Mouse (Mus musculus) gastrocnemius, postnatal 36 days (tissue): ENCODE results near the gene Zc3h6. TPM values are rescaled to one million over a fixed set of nuclear protein-coding genes. Genes with fewer than 3 reads are reported as not detected.
"Not testable (repeated sequence)": the region's sequence is repeated elsewhere in the genome, so short reads cannot be mapped to it uniquely, and the experiment has no call there.

Experiments used
- DNase-seq, 2 experiments: peaks; one replicate each; pipeline ENCODE4 v3.0.0; 2022
- intact Hi-C: fragments of 180-260 bp; cut with DNase I; formaldehyde crosslinking; loops from one replicate; pipeline ENCODE4 v1.15.1; 2025
- long read RNA-seq, 2 experiments: library from polyadenylated mRNA; stranded (forward); transcript quantifications; one replicate each; pipeline ENCODE4 v2.0.0; 2021
- total RNA-seq, 2 experiments: library from RNA; stranded (reverse); gene quantifications; 2 replicates each; pipeline ENCODE4 v1.2.3; 2021

The Zc3h6 gene
- 1 to 10 TPM; 5.0 to 7.6 TPM for total RNA-seq
- long read RNA-seq, experiment 1: 0 reads
- long read RNA-seq, experiment 2, full-length matches to known transcripts: 1 of 1 reads
- long read RNA-seq, experiment 2, partial matches to known transcripts: 0 of 1 reads
- long read RNA-seq, experiment 2, other reads (novel, unspliced or antisense): 0 of 1 reads

DNA sequence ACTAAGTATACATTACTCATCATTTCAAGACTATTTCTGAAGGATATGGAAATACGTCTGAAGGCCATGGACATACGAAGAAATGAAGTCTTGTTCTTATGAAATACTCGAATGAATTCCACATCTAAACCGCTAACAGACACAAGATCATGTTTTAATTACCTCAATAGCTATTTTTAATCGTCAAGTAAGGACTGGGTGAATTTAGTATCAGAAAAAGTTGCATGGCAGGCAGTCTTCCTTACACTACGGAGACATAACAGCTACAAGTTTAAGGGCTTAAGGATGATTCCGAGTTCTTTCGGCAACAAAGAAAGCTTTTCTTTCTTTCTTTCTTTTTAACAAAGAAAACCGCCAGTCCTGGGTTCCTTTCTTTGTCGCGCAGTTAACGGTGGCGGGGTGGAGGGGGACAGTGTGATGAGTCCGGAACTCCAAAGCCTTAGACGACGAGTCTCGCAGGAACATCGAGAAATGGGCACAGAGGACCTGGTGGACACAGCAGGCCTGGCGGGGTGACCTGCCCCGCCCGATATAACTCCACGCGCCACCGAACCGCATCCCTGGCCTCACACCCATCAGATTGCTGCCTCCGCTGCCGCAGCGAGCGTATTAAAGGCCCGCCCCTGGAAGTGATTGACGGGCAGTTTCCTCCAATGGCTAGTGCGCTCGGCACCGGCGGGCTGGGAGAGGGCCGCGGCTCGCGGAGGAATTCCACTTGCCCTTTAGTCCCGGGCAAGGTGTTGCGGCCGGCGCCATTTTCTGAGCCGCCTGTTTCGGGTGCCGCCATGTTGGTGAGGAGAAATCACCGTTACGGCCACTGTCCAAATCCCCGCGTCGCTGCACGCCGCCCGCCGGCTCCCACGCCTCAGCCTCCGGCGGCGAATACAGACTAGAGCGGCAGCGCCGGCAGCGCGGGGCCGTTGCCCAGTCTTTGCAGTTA, at the start of gene Zc3h6:
Gene Zc3h6 (plus strand): TSS at position 762 of the 940 bp plus-strand sequence.
- intact Hi-C loops: no loop called here
- DNase-seq: peak; percentile 97 to 99

DNA sequence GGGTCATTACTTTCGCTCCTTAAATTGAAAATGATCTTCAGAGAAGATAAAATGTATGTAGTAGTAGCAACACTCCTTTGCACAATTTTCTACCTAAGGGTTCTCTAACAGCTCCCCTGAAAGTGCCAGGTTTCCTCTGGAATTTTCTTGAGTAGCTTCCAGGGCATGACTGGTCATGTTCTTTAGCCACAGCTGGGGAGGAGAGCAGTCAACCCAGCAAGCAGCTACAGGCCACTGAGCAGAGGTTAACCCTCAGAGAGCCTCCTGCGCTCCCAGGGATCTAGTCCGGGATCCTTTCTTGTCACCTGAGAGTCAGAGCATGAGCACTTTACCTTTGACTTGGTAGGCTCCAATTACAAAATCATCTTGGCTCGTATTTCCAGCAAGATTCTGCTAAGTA, 42.4 kb upstream of the Zc3h6 start:
- no peak for DNase-seq
- intact Hi-C loops: no loop called here

DNA sequence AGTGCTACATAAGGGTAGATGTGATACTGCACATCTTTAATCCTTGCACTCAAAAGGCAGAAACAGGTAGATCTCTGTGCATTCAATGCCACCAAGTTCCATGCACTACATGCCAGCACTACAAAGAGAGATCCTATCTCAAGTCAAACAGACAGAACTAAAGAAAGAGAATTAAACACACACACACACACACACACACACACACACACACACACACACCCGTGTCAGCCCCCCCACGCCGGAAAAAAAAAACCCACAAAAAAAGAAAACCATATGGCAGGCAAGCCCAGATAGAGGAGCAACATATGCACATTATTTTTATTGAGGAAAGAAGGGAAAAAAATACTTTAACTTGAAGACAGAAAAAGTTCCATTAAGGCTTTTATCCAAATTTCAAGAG, 38.8 kb upstream of the Zc3h6 start:
- intact Hi-C loops: no loop called here
- DNase-seq: no peak

DNA sequence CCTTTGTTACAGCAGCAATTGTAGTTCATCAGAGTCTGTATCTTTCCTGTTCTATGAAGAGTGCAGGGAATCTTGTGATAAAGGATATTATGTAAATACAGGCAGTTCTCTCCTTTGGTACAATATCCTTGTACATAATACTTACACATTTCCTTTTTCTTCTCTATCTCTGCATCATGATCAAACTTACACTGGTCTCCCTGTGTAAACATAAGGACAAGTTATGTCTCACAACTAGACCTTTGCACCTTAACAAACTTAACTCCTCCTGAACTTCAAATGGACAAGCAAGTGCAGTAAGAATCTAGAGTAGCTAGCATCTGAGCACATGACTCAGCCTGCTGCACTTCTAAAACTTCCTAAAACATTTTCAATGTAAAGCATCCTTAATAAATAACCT, 36.5 kb upstream of the Zc3h6 start:
- DNase-seq: no peak
- intact Hi-C loops: no loop called here

DNA sequence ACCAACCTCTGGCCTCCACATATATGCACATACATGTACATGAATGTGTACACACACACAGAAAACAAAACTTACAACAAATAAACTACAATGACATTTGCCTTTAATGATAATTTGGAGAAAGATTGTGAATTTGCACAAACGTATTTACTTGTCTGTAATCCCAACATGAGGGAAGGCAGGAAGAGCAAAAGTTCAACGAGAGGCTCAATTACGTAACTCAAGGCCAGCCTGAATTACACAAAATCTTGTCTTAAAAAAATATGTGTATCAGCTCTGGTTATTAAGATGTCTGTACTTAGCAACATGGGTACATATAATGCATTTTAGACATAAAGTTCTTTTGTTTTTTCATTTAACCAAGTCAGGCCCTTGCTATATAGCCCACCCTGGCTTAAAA, 30.9 kb upstream of the Zc3h6 start:
- intact Hi-C loops: no loop called here
- no peak for DNase-seq

DNA sequence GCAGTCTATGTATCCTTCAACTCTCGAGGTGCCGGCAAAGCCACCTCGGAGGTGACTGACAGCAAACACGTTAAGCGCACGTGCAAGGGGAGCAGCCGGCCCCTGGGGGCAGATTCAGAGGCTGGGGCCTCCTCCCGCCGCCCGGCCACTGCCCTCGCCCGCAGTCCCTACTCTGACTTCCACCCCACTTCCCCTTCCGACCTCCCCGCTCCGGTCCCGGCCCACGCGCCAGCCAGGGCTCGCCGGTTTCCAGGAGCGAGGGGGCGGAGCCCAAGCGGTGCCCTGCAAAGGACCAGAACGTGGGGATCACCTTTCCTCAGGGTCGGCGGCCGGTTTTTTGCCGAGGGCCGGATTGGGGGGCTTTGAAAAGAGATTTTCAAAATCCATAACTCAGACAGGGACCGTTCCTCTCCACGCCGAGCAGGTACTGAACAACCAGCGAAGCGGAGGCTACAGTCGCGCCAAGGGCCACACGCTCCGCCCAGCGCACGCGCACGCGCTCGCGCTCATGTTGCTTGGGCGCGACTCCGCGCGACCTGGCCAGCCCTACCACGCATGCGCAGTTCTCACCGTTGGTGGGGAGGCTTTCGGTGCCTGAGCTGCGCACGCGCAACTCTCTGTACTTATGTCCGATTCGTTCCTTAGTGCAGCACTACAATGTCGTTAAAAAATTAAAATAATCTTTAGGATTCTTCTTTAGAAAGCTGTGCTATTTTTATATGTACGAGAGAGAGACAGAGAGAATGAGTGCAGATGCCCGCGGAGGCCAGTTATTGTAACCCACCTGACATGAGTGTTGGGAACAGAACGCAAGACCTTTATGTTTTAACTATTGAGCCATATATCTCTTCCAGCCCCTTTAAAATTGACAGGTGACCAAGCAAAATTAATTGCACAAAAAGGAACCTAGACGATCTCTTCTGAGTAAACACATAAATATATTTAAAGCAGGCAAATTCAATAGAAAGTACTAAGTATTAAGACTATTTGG, 23.4 kb upstream of the Zc3h6 start, which contains the start of gene Zc3h8:
Gene Zc3h8 (minus strand): TSS at position 540 of the 991 bp plus-strand sequence.
- peak; percentile 93 to 96 for DNase-seq
- intact Hi-C loops: loop anchor here (10.0 kb wide), 1 partner anchor 311 kb away; no protein-coding TSS in a partner anchor

DNA sequence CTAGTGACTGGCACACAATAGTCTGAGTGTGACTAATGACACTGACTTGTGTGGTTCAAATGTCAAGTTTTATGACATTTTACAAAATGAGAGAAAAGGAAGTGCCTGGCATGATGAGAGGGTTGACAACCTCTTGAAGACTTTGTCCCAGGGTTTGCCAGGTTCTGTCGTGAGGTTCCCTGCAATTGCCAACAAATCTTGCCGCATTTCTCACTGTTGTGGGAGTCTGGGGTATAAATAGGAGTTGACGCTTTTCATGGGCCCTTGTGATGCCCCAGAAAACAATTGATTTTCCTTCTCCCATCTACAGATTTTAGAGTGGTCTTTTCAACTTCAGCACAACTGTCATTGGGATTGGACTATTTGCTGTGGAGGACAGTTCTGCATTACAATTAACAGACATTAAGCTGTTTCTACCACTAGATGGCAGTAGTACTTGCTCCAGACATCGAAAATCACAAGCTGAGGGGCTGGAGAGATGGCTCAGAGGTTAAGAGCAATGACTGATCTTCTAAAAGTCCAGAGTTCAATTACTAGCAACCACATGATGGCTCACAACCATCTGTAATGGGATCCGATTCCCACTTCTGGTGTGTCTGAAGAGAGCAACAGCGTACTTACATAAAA, 19.1 kb upstream of the Zc3h6 start:
- DNase-seq: no peak
- intact Hi-C loops: loop anchor here (5.0 to 10.0 kb wide), 4 partner anchors 59 to 307 kb away; partner anchors contain the start of gene Ttl

DNA sequence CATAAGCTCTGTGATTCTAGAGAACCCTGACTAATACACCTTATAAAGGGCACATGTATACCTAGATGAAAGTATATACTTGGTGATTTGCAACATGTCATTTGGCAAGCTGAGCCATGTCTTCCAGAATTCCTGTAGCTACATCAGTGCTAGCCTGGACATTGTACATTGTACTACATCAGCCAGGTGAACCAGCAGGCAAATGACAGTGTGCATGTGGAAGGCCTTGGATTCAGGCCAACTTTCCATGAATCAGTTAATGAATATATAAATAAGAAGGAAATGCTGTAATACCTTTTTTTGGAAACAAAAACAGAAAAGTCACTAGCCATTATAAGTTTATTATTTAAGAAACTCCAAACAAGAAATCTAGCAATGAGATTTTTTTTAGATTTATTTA, 13.0 kb upstream of the Zc3h6 start:
- intact Hi-C loops: no loop called here

DNA sequence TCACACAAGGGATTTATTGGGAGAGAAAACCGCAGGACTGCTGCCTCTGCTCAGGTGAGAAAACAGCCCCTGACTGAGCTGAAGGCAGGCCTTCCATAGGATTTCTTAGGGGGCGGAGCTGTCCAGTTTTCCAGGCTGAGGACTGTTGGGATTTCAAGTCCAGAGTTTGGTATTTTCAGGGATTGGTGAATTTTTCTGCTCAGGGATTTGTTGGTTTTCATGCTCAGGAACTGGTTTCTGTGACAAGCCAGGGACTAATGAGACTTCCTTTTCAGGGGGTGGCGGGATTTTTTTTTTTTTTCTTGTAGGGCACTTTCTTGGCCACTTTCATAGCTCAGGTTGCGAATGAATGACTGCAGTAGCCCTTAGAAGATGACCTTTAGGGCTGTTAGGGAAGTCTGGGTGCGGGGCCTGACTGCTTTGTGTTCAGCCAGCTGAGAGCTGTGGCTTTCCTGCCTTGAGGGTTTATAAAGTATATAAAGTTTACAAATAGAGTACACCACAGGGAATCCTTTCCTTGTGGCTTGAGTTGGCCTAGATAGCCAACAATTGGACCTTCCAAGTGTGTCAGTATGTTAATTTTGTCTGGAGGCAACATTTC, 1.6 kb upstream of the Zc3h6 start:
- no peak for DNase-seq
- intact Hi-C loops: no loop called here

More for the DNA sequence above, 13.0 kb upstream of the Zc3h6 start:
- DNase-seq: no peak

DNA sequence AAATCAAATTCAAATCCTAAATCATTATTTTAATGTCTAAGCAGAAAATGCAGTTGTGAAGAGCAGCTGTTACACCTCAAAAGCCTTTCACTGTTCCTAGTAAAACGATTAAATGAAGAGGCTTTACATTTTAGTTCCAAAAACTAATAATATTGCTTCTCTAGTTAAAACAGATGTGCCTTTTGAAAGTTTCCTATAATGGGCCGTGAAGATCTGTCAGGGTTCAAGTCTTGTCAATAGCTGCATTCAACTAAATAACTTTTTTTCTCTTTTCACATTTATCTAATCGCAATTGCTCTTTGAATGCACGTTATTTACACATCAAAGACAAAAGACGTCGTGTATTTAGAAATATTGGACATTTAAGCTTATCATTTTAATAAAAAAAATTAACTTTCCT, 966 bp upstream of the Zc3h6 start:
- intact Hi-C loops: no loop called here
- DNase-seq: no peak

DNA sequence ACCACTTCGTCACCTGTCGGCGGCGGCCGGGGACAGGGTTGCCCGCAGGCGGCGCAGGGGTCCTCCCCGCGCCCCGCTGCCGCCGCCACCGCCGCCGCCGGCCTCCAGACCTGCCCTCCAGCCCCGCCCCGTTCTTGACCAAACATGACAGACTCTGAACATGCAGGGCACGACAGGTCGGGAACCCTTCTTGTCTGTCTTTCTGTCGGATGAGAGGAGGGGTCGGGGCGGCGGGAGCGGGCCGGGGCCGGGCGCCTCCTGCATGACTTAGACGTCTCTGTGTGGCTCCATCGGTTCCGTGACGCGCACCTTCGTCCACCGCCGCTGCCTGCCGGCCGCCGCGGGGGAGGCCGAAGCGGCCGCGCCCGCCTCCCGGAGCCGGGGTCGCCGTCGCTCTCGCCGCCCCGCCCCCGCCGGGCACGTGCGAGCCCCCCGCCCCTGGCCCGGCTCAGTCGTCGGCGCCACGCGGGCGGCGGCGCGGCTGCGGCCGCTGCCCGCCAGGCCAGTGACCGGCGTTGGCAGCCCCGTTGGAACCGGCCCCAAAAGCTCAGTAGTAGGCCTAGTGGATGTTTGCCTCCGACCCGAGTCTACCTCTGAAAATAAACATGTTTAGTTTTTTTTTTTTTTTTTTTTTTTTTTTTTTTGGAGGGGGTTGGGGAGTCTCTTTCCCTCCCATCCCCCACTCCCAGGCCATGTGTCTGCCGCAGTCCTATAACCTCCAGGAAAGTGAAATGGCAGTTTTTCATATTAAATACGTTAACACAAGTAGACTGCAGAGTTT, 649 bp downstream of the Zc3h6 start, which contains the start of gene Gm10762:
Gene Gm10762 (minus strand): TSS at position 65 of the 781 bp plus-strand sequence.
- intact Hi-C loops: no loop called here
- DNase-seq: peak; percentile 70 to 77

DNA sequence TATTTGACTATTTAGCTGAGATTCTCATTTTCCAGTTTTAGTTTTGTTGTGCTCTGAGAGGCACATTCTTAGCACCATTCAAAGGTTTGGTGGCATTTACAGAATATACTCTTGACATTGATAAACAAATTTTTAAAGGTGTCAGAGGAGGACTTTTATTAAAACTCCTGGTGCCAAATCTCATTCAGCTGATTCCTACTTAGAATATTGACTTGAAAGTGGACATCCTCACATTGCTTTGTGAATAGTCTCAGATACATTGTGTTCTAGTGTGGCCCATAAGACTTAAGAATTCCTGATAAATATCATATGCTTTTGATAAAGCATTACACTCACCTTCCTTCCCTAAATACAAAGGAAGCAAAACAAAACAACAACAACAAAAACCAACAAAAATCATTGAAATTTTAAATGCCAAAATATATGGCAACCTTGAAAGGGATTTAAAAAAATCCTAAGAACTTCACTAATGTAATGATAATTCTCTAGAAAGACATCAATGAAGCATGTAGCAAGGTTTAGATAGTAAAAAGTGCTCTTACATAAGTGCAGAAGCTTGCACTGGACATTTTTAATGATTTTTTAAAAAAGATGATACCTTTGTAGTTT, 1.4 kb downstream of the Zc3h6 start:
- intact Hi-C loops: no loop called here
- DNase-seq: no peak

DNA sequence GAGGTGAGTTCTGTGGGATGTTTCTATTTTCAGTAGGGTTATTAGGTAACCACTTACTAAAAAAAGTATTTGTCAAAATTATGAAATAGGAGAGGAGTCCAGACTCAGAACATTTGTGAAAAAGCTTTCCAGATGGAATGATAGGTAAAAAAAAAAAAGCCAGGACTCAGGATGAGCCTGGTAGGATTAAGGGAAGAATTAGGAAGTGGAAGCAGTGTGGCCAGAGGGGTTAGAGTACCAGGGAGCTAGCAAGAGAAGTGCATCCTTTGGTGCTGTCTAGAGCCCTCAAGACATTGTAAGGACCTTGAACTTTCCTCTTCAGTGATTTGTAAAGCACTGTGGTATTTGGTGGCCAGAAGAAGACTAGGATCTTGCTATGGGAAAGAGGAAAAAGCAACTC, 5.1 kb downstream of the Zc3h6 start:
- no peak for DNase-seq
- intact Hi-C loops: no loop called here

DNA sequence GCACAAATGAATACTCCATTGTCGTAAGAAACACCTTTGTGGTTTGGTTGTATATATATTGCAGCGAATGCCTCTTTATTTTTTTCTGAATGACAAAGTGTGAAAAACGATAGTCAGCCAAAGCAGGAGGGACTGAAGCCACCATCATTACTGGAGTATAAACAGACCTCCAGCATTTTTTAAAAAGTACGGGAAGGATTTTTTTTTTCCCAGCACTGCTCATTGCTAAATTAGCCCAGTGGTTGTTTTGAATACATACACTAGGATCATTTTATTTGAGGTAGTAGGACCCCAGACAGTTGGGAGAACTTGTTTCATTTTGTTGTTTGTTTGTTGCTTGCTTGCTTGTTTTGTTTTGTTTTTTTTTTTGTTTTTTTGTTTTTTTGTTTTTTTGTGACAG, 8.4 kb downstream of the Zc3h6 start:
- intact Hi-C loops: no loop called here
- no peak for DNase-seq

DNA sequence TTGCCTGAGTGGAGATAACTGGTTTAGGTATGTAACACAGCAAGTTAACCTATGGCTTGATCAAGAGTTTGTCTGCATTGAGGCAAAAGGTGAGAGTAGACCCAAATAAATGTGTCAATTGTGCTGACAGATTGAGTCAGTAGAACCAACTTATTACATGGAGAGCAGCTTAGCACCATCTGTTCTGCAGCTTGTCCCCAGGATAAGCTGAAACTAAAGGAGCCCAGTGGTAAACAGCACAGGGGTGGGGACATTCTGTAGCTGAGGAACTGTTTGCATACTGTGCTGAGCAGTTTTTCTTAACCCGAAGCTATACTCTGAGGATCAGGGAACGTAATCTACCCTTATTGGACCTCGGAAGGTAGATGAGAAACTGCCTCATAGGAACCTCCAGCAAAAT, 17.5 kb downstream of the Zc3h6 start:
- intact Hi-C loops: no loop called here
- no peak for DNase-seq

DNA sequence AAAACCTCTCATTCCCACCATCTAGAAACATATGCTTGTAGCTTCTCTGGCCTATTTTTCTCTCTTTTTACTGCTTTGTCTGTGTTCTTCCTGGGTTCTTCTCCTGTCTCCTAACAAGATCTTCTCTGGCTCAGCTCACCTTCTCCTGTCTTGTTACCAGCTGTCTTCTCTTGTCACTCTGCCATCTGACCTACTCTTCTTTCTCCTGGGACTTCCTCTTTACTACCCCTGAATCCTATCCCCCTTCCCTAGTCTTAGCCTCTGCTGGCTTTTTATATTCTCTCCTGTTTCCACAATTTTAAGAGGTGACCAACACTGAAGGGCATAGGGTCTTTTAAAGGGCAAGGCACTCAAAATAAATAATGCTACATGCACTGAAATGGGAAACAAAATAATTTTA, 37.7 kb downstream of the Zc3h6 start:
- intact Hi-C loops: loop anchor here (5.0 kb wide), 1 partner anchor 58 kb away; no protein-coding TSS in a partner anchor
- no peak for DNase-seq

DNA sequence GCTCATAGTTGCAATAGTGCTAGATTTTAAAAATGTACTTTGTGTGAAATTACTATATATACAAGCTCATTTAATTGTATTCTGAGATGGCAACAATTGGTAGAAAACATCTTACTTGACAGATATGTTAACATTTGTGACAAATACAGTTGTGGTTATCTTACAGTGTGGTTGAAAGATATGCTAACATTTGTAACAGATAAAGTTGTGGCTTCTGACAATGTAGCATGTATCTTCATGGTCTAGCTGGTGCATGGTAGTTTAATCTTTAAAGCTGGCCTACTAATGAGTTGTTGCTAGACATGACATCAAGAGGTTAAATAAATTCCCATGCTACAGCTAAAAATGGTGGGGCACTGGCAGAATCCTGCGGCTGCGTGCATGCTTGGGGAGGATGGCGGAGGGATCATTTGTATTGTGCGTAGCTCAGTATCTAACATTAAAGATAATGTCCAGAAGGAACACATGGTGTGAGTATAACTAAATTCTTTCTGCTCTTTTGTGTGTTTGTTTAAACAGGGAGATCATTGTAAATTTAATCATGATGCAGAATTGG, 39.1 kb downstream of the Zc3h6 start:
- intact Hi-C loops: loop anchor here (5.0 kb wide), 1 partner anchor 59 kb away; no protein-coding TSS in a partner anchor
- no peak for DNase-seq

DNA sequence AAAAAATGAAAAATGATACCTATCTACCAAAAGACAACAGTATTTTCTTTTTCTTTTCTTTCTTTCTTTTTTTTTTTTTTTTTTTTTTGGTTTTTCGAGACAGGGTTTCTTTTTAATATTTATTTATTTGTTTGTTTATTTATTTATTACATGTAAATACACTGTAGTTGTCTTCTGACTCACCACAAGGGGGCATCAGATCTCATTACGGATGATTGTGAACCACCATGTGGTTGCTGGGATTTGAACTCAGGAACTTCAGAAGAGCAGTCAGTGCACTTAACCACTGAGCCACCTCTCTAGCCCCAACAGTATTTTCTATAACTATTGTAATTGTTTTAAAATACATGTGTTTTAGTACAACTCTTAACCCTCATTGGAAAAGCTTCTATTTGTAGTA, 41.7 kb downstream of the Zc3h6 start:
- not testable (repeated sequence) for DNase-seq
- intact Hi-C loops: loop anchor here (5.0 kb wide), 1 partner anchor 62 kb away; no protein-coding TSS in a partner anchor
